Mouse (Mus musculus): Measurements from ENCODE around the gene Nell2.

The Nell2 gene

DNA sequence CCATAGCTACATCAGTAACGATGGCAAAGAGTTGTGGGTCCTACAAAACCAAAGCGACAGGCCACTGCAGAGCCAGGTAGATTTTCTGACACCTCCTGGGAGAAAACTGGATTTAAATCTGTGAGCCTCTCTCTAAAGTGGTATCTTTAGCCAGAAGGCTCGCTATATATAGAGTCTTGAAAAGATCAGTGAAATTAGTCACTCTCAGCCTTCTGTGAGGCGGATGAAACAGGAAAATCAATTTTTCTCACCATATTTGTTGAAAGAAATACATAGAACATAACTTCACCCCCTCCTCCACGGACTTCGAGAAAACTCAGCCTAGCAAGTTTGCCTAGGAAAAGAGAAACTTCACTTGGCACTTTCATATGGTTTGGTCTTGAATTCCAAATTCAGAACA, 54.4 kb downstream of the Nell2 start:
- no peak for DNase-seq (ENCODE audit: low read depth)

DNA sequence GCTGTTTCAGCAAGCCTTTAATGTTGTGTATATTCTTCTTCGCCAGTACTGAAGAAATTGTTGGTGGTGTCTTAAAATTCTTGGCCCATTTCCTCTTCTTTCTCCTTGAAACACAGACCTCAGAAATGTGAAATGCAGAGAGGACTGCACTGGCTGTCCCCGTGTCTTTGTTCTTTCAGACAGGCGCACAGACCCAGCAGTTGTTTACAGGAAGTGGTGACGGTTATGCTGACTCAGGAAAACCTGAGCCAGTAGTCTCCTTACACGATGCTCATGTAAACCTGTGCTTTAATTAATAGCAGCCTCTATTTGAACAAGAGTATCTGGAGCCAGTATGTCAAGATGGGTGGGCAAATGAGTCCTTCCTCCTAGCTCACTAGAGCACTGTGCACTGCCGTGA, 61.2 kb downstream of the Nell2 start:
- DNase-seq (ENCODE audit: low read depth) = peak; percentile 4

DNA sequence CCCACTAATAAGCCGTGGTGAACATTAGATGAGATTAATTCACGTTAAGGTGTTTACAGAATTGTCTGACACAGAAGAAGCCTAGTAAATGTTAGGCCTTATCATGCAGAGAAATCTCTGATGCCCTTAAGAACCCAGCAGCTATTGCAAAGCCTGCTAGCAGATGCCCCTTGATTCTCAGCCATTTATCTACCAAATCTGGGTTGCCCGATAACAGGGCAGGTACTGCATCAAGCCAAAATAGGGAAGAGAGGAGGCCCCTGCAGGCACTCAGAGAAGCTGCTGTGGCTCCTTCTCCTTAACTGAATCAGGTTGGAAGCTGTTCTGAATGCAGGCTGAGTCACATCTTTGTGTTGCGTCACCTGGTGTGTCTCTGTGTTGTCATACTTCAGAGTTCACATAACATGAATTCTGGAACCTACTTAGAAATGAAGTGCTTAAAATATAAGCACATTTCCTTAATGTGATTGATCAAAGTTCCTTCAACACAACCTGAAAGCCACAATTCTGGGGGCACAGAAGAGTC, 68.3 kb downstream of the Nell2 start:
- no peak for DNase-seq (ENCODE audit: low read depth)

DNA sequence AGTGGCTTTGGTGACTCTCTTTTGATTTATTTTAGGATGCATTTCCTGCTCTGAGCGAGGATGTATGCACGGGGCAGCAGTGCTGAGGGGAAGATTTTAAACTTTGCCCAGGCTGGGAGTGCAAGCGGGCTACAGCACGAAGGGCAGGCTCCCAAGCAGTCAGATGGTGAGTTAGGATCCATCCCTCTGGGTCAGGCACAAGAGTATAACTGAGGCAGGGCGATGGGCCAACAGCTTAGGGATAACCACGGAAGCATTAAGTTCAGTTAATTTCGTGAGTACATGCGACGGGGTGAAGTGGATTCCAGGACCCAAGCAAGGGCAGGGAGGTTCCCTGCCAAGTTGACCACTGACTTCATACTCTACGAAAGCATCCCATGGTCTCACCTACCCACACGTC, 83.8 kb downstream of the Nell2 start:
- DNase-seq (ENCODE audit: low read depth) = no peak

DNA sequence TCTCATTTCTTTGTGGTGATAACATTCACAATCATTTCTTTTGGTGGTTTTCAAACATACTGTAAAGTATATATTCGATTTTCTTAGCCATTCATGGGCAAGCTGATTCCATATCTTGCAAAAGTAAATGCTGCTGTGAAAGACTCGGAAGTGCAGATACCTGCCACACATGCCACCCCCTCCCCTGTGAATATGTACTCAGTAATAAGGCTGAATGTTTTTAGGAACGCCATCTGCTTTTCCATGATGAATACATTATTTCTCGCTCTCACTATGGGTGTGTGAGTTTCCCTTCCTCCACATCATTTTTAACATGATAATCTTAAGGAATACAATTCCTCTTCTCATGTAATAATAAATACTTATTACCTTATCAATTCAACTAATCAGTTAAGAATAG, 90.6 kb downstream of the Nell2 start:
- no peak for DNase-seq (ENCODE audit: low read depth)

DNA sequence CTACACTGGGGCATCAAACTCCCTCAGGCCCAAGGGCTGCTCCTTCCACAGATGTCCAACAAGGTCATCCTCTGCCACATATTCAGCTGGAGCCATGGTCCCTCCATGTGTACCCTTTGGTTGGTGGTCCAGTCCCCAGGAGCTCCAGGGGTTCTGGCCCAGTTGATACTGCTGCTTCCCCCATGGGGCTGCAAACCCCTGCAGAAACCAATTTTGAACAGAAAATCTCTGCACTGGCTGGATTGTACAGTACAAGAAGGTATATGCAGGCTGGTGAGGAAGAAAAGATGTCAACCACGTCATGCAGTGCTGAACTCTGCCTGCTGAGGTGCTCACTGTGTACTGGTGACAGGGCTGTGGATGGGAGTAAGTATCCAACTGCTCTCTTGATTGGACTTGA, 92.1 kb downstream of the Nell2 start:
- no peak for DNase-seq (ENCODE audit: low read depth)

DNA sequence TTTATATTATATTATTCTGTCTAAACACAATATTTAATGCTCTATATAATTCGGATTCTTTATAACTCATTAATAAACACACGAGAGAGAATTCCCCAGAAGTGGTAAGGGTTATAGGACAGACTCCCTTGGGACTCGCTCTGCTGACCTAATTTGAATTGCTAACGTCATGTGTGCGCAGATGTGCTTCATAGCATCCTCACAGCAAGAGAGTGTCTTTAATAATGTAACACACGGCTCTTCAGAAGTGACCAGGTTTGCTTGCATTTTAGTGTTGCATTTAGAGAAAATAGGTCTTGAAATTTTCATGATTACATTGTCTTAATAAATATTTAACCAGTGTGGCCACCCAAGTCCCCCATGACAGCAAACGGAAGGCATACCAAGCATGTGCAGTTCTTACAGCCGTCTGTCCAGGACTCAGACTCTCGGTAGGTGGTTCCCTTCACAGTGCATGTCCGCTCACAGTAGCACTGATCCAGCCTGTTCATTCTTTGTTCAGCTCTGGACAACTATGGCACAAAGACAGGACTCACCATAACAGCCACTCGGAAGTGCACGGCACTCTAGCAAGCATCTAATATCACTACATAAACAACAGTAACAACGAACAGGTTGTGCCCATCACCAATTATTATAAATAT, 97.1 kb downstream of the Nell2 start:
- no peak for DNase-seq (ENCODE audit: low read depth)

DNA sequence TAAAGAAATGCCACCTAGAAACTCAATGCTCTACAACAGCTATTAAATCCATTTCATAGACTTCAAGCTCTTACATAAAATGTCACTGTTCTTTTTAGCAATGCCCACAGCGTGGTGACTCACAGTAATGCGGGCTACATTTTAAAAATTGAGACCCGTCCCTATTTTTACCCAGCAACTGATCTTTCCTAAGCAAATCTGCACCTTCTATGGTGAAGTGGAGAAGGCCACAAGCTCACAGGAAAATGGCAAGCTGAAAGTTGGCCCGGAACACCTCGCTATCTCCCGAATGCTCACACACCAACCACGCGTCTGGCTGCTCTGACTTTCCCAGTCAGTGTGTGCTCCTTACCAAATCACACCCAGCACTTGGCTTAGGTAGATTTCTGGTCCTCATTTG, 98.4 kb downstream of the Nell2 start:
- DNase-seq (ENCODE audit: low read depth) = no peak

DNA sequence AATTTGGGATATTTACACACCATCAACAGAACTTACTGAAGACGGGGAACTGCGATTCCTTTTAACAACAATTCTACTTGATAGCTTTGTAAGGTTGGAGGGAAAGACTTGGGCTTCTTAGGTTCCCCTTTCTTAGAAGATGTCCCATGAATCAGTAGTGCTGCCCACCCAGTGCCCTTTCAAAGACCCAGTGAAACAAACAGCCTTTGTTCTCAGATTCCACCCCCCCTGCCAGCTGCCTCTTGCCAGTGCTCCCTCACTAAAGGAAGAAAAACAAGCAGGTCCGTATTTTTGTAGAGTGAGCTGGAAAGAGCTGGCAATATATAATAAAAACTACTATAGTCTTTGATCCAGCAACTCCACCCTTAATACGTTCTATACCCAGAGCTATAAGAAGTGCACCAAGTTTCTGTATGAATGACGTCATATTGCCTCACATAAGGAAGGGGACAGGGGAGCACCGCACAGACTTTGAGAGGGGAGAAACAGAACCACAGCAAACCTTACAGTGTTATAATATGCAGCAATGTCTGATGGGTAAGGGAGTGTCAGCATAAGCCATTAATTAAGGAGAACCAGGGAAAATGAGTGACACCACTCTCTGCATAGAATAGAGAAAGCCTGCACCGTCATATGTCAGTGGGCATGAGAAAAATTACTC, 100.2 kb downstream of the Nell2 start:
- DNase-seq (ENCODE audit: low read depth) = no peak

DNA sequence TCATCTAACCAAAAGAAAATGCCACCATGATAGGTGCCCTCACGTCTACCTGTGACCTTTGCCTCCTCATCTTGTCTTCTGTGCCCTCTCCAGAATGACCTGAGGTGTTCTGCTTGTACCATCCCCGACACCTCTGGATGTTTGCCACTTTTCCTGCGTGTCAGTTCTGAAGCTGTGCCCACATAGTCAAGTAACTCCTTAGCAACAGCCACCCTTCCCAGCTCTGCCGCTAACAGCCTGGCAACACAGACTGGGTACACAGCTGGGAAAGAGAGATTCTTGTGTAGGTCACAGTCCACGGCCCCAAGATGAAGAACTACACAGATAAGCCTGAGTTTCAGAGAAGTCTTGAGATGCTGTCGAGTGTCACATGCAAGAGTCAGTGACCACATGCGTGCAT, 103.3 kb downstream of the Nell2 start:
- no peak for DNase-seq (ENCODE audit: low read depth)

DNA sequence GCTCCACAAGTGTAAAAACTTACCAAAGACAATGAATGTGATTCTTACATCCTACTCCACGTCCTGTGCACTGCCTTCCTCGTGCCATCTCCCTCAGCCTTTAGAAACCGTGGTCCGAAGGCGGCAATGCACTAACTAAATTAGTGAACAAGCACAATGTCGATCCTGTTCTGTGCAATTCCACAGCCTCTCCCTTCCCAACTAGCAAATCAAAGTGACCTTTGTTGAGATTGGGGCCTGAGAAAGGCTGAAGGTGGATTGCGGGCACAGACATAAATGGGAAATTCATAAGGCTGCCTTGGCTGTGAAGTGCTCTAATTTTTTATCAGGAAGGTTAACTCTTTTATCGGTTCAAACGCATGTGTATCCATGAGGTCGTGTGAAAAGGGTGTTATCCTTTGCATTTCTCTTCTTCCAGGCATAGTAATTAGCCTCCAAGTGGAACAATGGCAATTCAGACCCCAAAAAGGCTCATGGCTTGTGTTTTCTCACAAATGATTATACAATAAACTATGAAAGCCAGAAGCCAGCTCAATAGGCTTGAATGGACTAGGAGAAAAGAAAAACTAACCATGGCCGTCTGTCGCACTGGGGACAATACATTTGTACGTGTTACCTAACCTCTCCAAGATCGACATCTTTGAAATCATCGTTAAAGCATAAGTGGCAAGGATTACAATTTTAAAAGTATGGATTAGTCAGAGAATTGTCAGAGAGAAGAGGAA, 106.0 kb downstream of the Nell2 start:
- no peak for DNase-seq (ENCODE audit: low read depth)

DNA sequence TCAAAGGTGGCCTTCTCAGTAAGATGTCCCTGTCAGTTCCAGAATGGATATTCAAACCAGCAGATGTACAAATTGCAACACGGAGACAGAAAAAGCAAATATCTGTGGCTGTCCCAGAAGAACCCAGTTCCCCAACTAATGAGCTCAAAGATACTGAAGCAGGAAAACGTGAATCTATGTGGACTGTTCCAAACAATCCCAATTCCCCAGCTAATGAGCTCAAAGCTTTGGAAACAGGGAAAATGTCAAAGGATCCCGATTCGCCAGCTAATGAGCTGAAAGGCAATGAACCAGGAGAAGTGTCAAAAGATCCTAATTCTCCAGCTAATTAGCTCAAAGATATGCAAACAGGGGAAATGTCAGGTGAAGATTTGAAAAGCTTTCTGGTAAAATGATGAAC, 109.7 kb downstream of the Nell2 start:
- DNase-seq (ENCODE audit: low read depth) = no peak

DNA sequence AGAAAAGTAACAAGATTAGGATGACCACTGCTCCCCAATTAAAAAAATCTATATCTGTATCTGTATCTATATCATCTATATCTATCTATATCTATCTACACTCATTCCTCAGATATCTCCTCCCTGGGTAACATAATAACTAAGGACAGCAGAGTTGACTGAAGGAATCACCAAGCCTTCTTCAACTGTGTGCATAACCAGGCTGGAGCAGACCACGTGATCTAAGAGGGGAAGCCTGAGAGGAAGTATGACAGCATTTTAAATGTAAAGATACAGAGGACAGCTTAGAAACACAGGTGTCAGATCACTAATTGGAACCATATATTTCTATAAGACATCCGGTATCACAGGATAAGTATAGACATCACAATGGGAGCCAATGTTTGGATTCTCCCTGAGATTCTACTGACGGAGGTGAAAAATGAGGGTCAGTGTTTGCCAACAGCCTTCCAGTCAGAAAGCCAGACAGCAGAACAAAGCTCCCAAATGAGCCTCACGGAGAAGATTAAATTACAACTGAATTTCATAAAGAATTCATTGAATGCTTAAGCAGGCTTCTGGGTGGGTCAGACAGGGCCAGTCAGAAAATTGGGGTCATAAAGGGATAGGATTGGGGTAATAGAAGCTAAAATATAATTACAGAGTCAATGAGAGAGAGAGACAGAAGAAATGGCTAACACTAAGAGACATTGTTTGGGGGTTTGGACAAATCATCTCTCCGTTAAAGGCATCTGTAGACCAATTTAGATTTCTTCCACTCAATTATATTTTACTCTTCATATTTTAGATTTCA, 116.2 kb downstream of the Nell2 start:
- no peak for DNase-seq (ENCODE audit: low read depth)

DNA sequence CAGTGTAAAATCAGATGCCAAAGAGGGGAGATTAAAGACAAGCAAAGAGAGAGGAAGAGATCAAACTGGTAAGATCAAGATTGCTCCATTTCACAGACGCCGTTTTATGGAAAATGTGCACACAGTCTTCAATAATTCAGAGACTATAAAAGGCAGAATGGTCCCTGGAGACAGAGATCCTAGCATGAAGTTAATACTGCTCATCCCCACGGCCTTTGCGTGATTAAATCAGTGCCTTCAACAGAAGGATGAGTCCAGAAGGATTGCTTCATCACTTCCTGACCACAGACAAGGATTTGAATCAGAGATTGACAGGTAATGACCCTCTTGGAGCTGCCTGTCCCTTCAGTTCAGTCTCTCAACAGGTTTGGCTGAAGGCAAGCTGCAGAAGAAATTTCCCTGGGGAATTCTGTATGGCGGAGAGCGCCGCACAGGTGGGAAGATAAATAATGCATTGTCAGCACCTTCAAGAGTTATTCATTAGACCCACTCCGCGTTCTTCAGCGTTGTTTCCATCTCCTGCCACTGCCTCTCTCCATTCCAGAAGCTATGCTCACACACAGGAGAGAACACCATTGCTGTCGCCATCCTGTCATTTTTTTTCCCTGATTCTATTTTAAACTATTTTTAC, 118.0 kb downstream of the Nell2 start:
- DNase-seq (ENCODE audit: low read depth) = no peak

DNA sequence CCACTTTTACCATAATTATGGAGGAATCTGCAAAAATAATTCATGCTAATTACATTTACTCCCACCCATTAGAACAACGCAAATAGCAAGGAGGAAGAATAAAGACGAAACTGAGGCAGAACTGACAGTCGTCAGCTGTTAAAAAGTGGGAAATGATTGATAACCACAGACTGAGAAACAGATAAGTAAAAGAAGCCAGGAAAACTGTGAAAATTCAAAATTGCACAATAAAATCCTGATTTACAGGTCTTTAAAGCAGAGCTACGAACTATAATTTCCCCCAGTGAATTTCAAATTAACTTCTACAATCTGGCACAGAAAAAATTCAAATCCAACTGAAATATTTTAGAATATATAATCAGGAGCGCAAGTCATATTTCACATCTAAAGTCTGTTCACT, 138.0 kb downstream of the Nell2 start:
- DNase-seq (ENCODE audit: low read depth) = no peak

DNA sequence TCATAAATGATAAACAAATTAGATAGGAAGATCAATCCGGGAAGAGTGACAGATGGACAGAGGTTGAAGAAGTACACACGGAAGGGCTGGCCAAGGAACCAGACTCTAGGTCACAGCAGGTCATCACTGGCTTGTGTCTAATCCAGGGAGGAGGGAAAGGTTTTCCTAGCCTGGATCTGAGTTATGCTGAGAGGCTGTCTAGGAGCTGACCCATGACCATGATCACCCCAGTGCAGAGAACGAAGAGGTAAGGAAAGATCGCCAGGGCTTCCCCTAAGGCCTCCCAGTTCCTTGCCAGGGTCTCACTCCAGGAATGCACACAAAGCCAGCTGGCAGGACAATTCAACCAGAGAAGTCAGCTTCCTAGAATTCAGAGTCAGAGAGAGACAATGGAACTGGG, 139.4 kb downstream of the Nell2 start:
- no peak for DNase-seq (ENCODE audit: low read depth)

DNA sequence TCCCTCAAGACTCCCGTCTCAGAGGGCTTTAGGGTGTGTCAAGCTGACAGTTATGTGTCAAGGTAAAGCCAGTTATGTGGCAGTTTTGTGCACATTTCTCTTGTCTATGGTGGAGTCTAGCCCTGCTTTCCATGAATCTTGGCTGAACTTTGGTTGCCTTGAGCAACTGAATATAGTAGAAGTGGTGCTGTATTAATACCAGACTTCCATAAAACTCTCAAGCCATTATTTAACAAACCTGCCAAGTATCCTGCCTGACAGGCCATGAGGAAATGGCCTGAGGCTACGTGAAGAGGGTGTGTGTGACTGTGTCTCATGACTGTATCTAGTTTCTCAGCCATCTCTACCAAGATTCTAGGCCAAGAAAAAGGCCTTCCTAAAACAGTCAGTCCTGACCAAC, 147.5 kb downstream of the Nell2 start:
- no peak for DNase-seq (ENCODE audit: low read depth)

DNA sequence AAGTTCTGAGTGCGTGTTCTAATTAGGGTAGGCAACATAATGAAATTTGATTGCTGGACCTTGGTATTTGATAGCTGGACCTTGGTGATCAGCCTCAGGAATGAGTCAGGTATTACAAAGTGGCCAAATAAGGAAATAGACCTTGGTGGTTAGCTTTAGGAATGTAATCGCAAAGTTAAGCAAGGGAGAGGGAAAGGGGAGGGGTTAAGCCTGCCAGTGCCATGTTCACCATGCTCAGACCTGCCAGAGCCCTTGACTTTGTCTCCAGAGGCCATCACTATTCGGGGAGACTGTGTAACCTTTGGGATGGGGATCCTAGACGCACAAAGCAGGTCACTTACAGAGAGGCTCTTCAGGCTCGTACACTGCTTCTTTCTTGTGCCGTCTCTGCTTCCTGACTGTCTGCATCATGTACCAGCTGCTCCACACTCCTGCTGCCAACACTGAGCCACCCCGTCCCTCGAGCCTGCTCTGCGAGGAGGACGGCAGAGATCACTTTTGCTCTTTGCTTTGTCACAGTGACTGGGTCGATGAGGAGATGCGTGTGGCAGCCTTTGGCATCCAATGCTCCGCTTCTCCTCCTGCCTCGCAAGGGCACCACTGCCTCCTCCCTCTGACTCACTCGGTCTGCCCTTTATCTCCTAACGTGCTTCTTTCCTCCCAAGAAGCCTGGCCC, 157.5 kb downstream of the Nell2 start:
- no peak for DNase-seq (ENCODE audit: low read depth)

DNA sequence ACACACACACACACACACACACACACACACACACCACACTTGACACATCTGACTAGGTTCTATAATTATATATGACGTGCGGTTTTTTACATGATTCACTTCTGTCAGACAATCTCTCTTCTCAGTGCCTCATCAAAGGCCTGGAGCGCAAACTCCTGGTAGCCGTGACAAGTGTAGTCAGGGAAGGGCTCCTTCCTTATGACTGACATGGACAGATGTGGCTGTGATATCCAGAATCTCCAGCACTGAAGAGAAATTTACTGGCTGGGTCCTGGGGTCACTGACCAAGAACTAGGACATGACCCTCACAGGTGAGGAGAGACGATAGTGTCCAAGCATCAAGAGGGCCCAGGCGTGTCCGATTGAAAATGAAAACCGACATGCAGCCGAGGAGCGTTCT, 160.2 kb downstream of the Nell2 start:
- DNase-seq (ENCODE audit: low read depth) = no peak

DNA sequence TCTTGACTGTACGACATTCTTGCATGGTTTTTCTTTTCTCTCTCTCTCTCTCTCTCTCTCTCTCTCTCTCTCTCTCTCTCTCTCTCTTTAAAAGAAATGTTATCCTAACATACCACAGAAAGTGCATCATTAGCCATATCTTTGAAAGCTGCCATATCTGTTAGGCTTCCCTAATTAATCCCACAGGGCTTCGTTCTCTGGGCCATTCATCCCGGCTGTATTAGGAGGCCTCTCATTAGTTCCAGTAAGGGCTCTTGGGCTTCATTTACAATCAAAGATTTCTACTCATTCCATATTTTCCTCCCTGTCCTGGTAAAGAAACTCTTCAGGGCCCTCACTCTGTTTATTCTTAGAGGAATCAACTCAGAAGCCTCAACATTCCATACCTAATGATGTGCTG, 161.9 kb downstream of the Nell2 start:
- no peak for DNase-seq (ENCODE audit: low read depth)

DNA sequence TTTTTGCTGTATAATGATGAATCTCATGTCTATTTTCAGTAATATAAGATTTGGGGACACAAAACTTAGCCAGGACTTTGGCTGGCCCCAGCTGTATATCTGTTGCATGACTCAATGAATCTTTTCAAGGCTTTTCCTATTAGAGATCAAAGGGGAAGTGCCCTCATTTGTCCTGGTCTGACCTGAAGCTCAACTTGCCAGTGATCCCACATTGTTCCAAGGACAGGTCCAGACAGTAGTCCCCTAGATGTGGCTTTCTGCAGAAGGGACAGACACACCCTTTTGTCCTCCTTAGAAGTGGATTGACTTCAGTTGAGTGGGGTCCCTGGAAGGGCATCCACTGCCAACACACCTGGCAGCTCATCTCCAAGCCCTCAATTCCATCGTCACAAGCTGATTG, 173.6 kb downstream of the Nell2 start:
- DNase-seq (ENCODE audit: low read depth) = no peak
